Mouse (Mus musculus): Measurements from ENCODE around the gene Tmem238. TPM values are rescaled to one million over a fixed set of nuclear protein-coding genes. Genes with fewer than 3 reads are reported as not detected.
"Not testable (repeated sequence)": the region's sequence is repeated elsewhere in the genome, so short reads cannot be mapped to it uniquely, and the experiment has no call there.

The Tmem238 gene
- total and polyA plus RNA-seq, 3 experiments = 1.7 to 40.6 (median 6.8) TPM

- H3K36me3 ChIP-seq (replicated peaks) = no peaks in the 10 kb centered on the region
- no peak overlapping the region for H3K4me3 ChIP-seq (ENCODE audit: low read depth, low read length)
- peaks cover 21% of the 10 kb centered on the region for H3K27me3 ChIP-seq (ENCODE audit: insufficient read depth, low read length)
- no peaks in the 10 kb centered on the region for H3K9me3 ChIP-seq (replicated peaks)
- no peaks in the 10 kb centered on the region for H3K4me1 ChIP-seq (ENCODE audit: insufficient read depth, low read depth, low read length)
- ATAC-seq (ENCODE audit: extremely low read depth, insufficient number of reproducible peaks, low FRiP score, poor library complexity, severe bottlenecking) (no peak), DNase-seq (ENCODE audit: low spot score) (no peak)
- TF ChIP-seq CTCF (IDR thresholded peaks at IDR 0.05; ENCODE audit: low read depth, low read length) = no peak
- no peak for TF ChIP-seq GATA1 (IDR thresholded peaks at IDR 0.05; ENCODE audit: borderline replicate concordance, low read length)
- TF ChIP-seq TAL1 (conservative IDR thresholded peaks at IDR 0.05; ENCODE audit: low read depth, low read length) = no peak
- TF ChIP-seq GATA2 (IDR thresholded peaks at IDR 0.05; ENCODE audit: borderline replicate concordance, low read depth, low read length) = no peak
- TF ChIP-seq POLR2AphosphoS5 (IDR thresholded peaks at IDR 0.05; ENCODE audit: insufficient replicate concordance, low read depth, low read length) = no peak
These were observed 32.9 kb upstream of the Tmem238 start for GRCm38 (mm10) chr7:4822162-4822907.

- TF ChIP-seq CTCF (IDR thresholded peaks at IDR 0.05; ENCODE audit: low read depth, low read length) (no peak), TAL1 (conservative IDR thresholded peaks at IDR 0.05; ENCODE audit: low read depth, low read length) (no peak), GATA1 (IDR thresholded peaks at IDR 0.05; ENCODE audit: borderline replicate concordance, low read length) (no peak), POLR2AphosphoS5 (IDR thresholded peaks at IDR 0.05; ENCODE audit: insufficient replicate concordance, low read depth, low read length) (no peak), GATA2 (IDR thresholded peaks at IDR 0.05; ENCODE audit: borderline replicate concordance, low read depth, low read length) (no peak)
- no peak for DNase-seq (ENCODE audit: low spot score)
- Histone ChIP-seq H3K4me3 (ENCODE audit: low read depth, low read length) (no peak overlapping the region), H3K9me3 (replicated peaks) (no peaks in the 10 kb centered on the region), H3K36me3 (replicated peaks) (no peaks in the 10 kb centered on the region), H3K27me3 (ENCODE audit: insufficient read depth, low read length) (peaks cover 21% of the 10 kb centered on the region), H3K4me1 (ENCODE audit: insufficient read depth, low read depth, low read length) (no peaks in the 10 kb centered on the region)
- no peak for ATAC-seq (ENCODE audit: extremely low read depth, insufficient number of reproducible peaks, low FRiP score, poor library complexity, severe bottlenecking)
These were observed 32.2 kb upstream of the Tmem238 start for GRCm38 (mm10) chr7:4821690-4822089.

DNA sequence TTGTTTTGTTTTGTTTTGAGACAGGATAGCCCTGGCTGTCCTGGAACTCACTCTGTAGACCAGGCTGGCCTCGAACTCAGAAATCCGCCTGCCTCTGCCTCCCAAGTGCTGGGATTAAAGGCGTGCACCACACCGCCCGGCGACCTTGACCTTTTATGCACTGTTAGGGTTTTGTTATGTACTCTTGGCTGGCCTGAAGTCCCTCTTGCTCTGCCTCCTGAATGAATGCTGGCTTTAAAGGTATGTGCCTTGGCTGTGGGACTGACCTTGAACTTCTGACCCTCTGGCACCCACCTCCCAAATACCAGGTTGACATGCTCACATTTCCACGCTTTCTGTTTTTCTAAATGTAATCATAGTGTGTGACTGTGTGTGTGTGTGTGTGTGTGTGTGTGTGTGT is 31.5 kb upstream of the Tmem238 start:
- not testable (repeated sequence) for ATAC-seq (ENCODE audit: extremely low read depth, insufficient number of reproducible peaks, low FRiP score, poor library complexity, severe bottlenecking); H3K9me3 ChIP-seq (replicated peaks); H3K36me3 ChIP-seq (replicated peaks); H3K4me1 ChIP-seq (ENCODE audit: insufficient read depth, low read depth, low read length); H3K4me3 ChIP-seq (ENCODE audit: low read depth, low read length); DNase-seq (ENCODE audit: low spot score)
- H3K27me3 ChIP-seq (ENCODE audit: insufficient read depth, low read length) = peaks cover 21% of the 10 kb centered on the region

DNA sequence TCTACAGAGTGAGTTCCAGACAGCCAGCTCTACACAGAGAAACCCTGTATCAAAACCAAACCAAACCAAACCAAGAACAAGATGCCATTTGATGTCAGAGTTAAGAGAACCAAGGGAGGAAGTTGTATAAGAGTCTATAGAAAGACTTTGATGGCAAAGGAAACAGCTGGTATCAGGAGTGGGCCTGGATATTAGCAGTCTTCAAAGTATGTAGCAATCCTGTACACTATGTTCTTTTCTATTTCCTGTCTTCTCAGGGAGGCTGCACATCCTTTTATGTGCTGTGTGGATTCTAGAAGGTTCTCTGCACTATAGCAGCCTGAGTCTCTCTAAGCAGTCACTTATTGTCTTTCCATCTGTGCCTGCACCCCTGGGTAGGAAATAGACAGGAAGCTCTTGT is 27.1 kb upstream of the Tmem238 start:
- H3K9me3 ChIP-seq (replicated peaks) = no peaks in the 10 kb centered on the region
- peaks cover 17% of the 10 kb centered on the region for H3K36me3 ChIP-seq (replicated peaks)
- DNase-seq (ENCODE audit: low spot score) = no peak
- H3K27me3 ChIP-seq (ENCODE audit: insufficient read depth, low read length) = peaks cover under 1% of the 10 kb centered on the region; the same call in 1 of the 2 replicates
- no peak overlapping the region for H3K4me3 ChIP-seq (ENCODE audit: low read depth, low read length)
- no peak for ATAC-seq (ENCODE audit: extremely low read depth, insufficient number of reproducible peaks, low FRiP score, poor library complexity, severe bottlenecking)
- H3K4me1 ChIP-seq (ENCODE audit: insufficient read depth, low read depth, low read length) = peaks cover 8% of the 10 kb centered on the region
- TF ChIP-seq TAL1 (conservative IDR thresholded peaks at IDR 0.05; ENCODE audit: low read depth, low read length) = no peak
- no peak for TF ChIP-seq GATA1 (IDR thresholded peaks at IDR 0.05; ENCODE audit: borderline replicate concordance, low read length)
- TF ChIP-seq GATA2 (IDR thresholded peaks at IDR 0.05; ENCODE audit: borderline replicate concordance, low read depth, low read length) = no peak
- no peak for TF ChIP-seq CTCF (IDR thresholded peaks at IDR 0.05; ENCODE audit: low read depth, low read length)
- TF ChIP-seq POLR2AphosphoS5 (IDR thresholded peaks at IDR 0.05; ENCODE audit: insufficient replicate concordance, low read depth, low read length) = no peak

GRCm38 (mm10) chr7:4813105-4813791 is 23.8 kb upstream of the Tmem238 start:
- ATAC-seq (ENCODE audit: extremely low read depth, insufficient number of reproducible peaks, low FRiP score, poor library complexity, severe bottlenecking) = no peak
- H3K4me3 ChIP-seq (ENCODE audit: low read depth, low read length) = peak overlapping the region; percentile 82
- DNase-seq (ENCODE audit: low spot score) = no peak

DNA sequence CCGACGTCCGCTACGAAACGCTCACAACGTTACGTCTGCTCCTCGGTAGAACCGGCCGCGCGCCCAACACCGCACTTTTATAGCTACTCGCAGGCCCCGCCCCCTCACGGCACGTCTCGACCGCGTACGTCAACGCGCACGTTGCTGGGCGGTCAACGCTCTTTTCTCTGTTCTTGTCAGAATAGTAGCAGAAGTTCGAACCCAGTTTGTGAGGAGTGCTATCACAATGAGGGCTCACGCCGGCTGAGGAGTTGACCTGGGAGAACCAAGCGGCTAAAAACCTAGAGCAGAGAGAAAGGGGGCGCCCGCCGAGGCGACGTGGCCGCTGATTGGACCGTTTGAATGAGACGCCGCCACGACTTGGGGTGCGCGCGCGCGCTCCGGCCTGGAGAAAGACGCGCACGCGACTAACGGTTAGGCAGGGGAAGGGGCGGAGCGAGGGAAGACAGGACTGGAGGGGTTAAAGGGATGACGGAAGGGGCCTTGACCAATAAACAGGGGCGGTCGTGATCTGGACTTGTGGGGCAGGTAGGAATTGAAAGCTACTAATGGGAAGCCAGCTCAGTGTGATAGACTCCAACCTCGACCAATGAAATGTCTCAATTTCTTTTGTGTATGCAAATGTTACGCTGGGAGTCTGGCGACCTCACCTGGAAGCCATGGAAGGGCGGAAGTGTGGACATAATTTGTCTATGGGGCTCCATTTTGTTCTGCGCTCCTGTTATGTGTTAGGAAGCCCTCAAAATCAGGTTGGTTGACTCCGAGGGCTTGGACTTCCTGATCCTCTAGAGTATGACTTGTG is 23.0 kb upstream of the Tmem238 start, which contains the start of gene Ube2s:
Gene Ube2s, minus strand, starts transcription at position 288 of the 802 bp plus-strand sequence.
- peak; percentile 90 for DNase-seq (ENCODE audit: low spot score)
- Histone ChIP-seq H3K4me3 (ENCODE audit: low read depth, low read length) (peak within 1 kb of the TSS; percentile 82), H3K9me3 (replicated peaks) (no peaks in the 10 kb centered on the region), H3K27me3 (ENCODE audit: insufficient read depth, low read length) (no peaks in the 10 kb centered on the region), H3K4me1 (ENCODE audit: insufficient read depth, low read depth, low read length) (peaks cover 38% of the 10 kb centered on the region), H3K36me3 (replicated peaks) (peaks cover 51% of the 10 kb centered on the region)
- no peak for TF ChIP-seq GATA1 (IDR thresholded peaks at IDR 0.05; ENCODE audit: borderline replicate concordance, low read length)
- ATAC-seq (ENCODE audit: extremely low read depth, insufficient number of reproducible peaks, low FRiP score, poor library complexity, severe bottlenecking) = peak; percentile 95

More at GRCm38 (mm10) chr7:4813105-4813791, 23.8 kb upstream of the Tmem238 start:
- peaks cover 34% of the 10 kb centered on the region for H3K4me1 ChIP-seq (ENCODE audit: insufficient read depth, low read depth, low read length)
- H3K36me3 ChIP-seq (replicated peaks) = peaks cover 47% of the 10 kb centered on the region
- no peak for TF ChIP-seq GATA2 (IDR thresholded peaks at IDR 0.05; ENCODE audit: borderline replicate concordance, low read depth, low read length)
- no peak for TF ChIP-seq CTCF (IDR thresholded peaks at IDR 0.05; ENCODE audit: low read depth, low read length)
- no peak for TF ChIP-seq POLR2AphosphoS5 (IDR thresholded peaks at IDR 0.05; ENCODE audit: insufficient replicate concordance, low read depth, low read length)
- TF ChIP-seq TAL1 (conservative IDR thresholded peaks at IDR 0.05; ENCODE audit: low read depth, low read length) = no peak
- TF ChIP-seq GATA1 (IDR thresholded peaks at IDR 0.05; ENCODE audit: borderline replicate concordance, low read length) = no peak
- no peaks in the 10 kb centered on the region for H3K9me3 ChIP-seq (replicated peaks)
- no peaks in the 10 kb centered on the region for H3K27me3 ChIP-seq (ENCODE audit: insufficient read depth, low read length)

All from G1E (cell line).